Mouse (Mus musculus) neural tube, embryonic 11.5 days (tissue): Measurements from ENCODE around the gene Olfr1406. TPM values are rescaled to one million over a fixed set of nuclear protein-coding genes. Genes with fewer than 3 reads are reported as not detected.

ENCODE experiments used
- ATAC-seq: fragments of 200-750 bp; cut with Nextera tagmentation; 2 replicates; pipeline ENCODE4 v1.8.0; 2017; ENCODE audit warnings: moderate number of reproducible peaks, mild to moderate bottlenecking, moderate TSS enrichment, moderate library complexity; ENCODE audit not compliant: insufficient read depth, low FRiP score, low TSS enrichment
- DNase-seq: peaks from one replicate; pipeline ENCODE4 v3.0.0-alpha.2; 2015; ENCODE audit warnings: low spot score
- H3K27ac ChIP-seq: fragments of 300-500 bp; sonication (generic); 2 replicates; pipeline ENCODE4 v1.5.1; 2014; ENCODE audit warnings: low read depth, mild to moderate bottlenecking, low read length
- H3K27me3 ChIP-seq: fragments of 300-500 bp; sonication (generic); 2 replicates; pipeline ENCODE4 v1.6.1; 2014; ENCODE audit warnings: mild to moderate bottlenecking, low read length, mixed read lengths; ENCODE audit not compliant: control insufficient read depth, insufficient read depth
- H3K36me3 ChIP-seq: fragments of 300-500 bp; sonication (generic); 2 replicates; pipeline ENCODE4 v1.6.1; 2014; ENCODE audit warnings: mild to moderate bottlenecking, low read length, moderate library complexity, mixed read lengths; ENCODE audit not compliant: control insufficient read depth, insufficient read depth
- H3K4me1 ChIP-seq: fragments of 300-500 bp; sonication (generic); 2 replicates; pipeline ENCODE4 v1.6.1; 2014; ENCODE audit warnings: low read length, mixed read lengths; ENCODE audit not compliant: control insufficient read depth, insufficient read depth
- H3K4me2 ChIP-seq: fragments of 300-500 bp; sonication (generic); 2 replicates; pipeline ENCODE4 v1.6.1; 2014; ENCODE audit warnings: low read depth, mild to moderate bottlenecking, moderate library complexity
- H3K4me3 ChIP-seq: fragments of 300-500 bp; sonication (generic); 2 replicates; pipeline ENCODE4 v1.5.1; 2014; ENCODE audit warnings: low read depth, low read length
- H3K9ac ChIP-seq: fragments of 300-500 bp; sonication (generic); 2 replicates; pipeline ENCODE4 v1.6.1; 2014; ENCODE audit warnings: mild to moderate bottlenecking, low read length
- H3K9me3 ChIP-seq: fragments of 300-500 bp; sonication (generic); 2 replicates; pipeline ENCODE4 v1.6.1; 2016; ENCODE audit warnings: low read length; ENCODE audit not compliant: control insufficient read depth
- whole genome bisulfite sequencing: fragments of 180-500 bp; shearing (Covaris S2); extraction: QIAGEN DNeasy Blood & Tissue Kit; methylation state at CpG from one replicate; pipeline ENCODE4 v1.1.7; 2014; 5-methylcytosine and 5-hydroxymethylcytosine counted together
- polyA plus RNA-seq: library from polyadenylated mRNA; unstranded; fragments of >200 nt; fragmentation: Nextera tagmentation; extraction: Ambion mirVana; gene quantifications from 2 replicates; pipeline ENCODE4 v1.2.1, GENCODE M21; 2014

The Olfr1406 gene
- polyA plus RNA-seq, 1 experiment from 2014 or later: not detected

DNA sequence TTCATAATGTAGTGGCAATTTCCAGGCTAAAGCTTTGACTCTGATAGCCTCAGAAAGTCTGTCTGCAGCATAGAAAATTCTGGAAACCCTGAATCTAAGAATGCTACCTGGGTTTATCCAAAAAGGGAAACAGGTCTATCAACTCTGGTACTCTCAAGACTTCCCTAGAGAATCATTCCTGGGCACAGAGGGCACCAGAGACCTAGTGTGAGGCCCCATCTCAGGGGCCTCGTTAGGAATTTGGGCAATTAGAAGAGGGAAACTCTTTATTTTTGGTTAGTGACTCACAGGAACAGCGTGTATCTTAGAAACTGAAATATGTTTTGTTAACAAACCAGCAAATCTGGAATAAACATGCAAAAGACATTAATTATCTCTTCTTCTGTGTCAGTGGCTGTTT, 53.2 kb downstream of the Olfr1406 start, which contains the start of gene Olfr1408:
TSS of gene Olfr1408 (minus strand) at position 101 of the 400 bp plus-strand sequence.
- H3K4me1 ChIP-seq: no peaks in the 10 kb centered on the region
- no peaks in the 10 kb centered on the region for H3K9me3 ChIP-seq
- no peak within 1 kb of the TSS for H3K4me2 ChIP-seq
- ATAC-seq (no peak), DNase-seq (no peak)
- no peaks in the 10 kb centered on the region for H3K27me3 ChIP-seq
- H3K9ac ChIP-seq: no peak within 1 kb of the TSS
- H3K27ac ChIP-seq: no peak within 1 kb of the TSS
- H3K4me3 ChIP-seq: no peak within 1 kb of the TSS
- WGBS: 86% methylated on average over 2 of the region's 2 CpGs
- H3K36me3 ChIP-seq: no peaks in the 10 kb centered on the region

Other genes with a start within 250 kb of the Olfr1406 start
- gene Olfr16, start 240.2 kb downstream of the Olfr1406 start, polyA plus RNA-seq: not detected in 2 replicates
- gene Olfr1408, start 53.3 kb downstream of the Olfr1406 start, polyA plus RNA-seq: not detected in 2 replicates
- not detected in 2 replicates for gene Olfr218, start 7.2 kb upstream of the Olfr1406 start, polyA plus RNA-seq
- gene Olfr1404, start 21.8 kb upstream of the Olfr1406 start, polyA plus RNA-seq: not detected in 2 replicates
- gene Fcer1a, start 36.6 kb upstream of the Olfr1406 start, polyA plus RNA-seq: not detected in 2 replicates
- not detected in 2 replicates for gene Olfr418, start 75.4 kb upstream of the Olfr1406 start, polyA plus RNA-seq
- not detected in 2 replicates for gene Mptx2, start 87.1 kb upstream of the Olfr1406 start, polyA plus RNA-seq
- gene Ackr1, start 143.1 kb upstream of the Olfr1406 start, polyA plus RNA-seq: 6.1 and 7.4 TPM in 2 replicates
- gene Aim2, start 160.2 kb upstream of the Olfr1406 start, polyA plus RNA-seq: 2.2 and 3.5 TPM in 2 replicates
- 40.1 and 42.4 TPM in 2 replicates for gene Cadm3, start 177.1 kb upstream of the Olfr1406 start, polyA plus RNA-seq